Mouse (Mus musculus) hindbrain, embryonic 15.5 days (tissue): ENCODE data around the gene Carhsp1. TPM values are rescaled to one million over a fixed set of nuclear protein-coding genes. Genes with fewer than 3 reads are reported as not detected.
A peak's percentile ranks its signal among the peaks of the same experiment; 100 is the strongest.

Source experiments
- ATAC-seq: fragments of 200-750 bp; cut with Nextera tagmentation; 2 replicates; pipeline ENCODE4 v1.8.0; 2017; ENCODE audit warnings: low read depth, moderate number of reproducible peaks, moderate TSS enrichment; ENCODE audit not compliant: low FRiP score
- H3K27ac ChIP-seq: fragments of 300-500 bp; sonication (generic); replicated peaks from 2 replicates; pipeline ENCODE4 v1.5.1; 2015; ENCODE audit warnings: mild to moderate bottlenecking, inconsistent platforms
- H3K27me3 ChIP-seq: fragments of 300-500 bp; sonication (generic); 2 replicates; pipeline ENCODE4 v1.6.1; 2015; ENCODE audit warnings: control low read depth, inconsistent platforms
- H3K36me3 ChIP-seq: fragments of 300-500 bp; sonication (generic); 2 replicates; pipeline ENCODE4 v1.6.1; 2015; ENCODE audit warnings: control low read depth, inconsistent platforms
- H3K4me1 ChIP-seq: fragments of 300-500 bp; sonication (generic); replicated peaks from 2 replicates; pipeline ENCODE4 v1.6.1; 2015; ENCODE audit warnings: control low read depth, inconsistent platforms
- H3K4me2 ChIP-seq: fragments of 300-500 bp; sonication (generic); 2 replicates; pipeline ENCODE4 v1.6.1; 2015; ENCODE audit warnings: moderate library complexity, mild to moderate bottlenecking, inconsistent platforms
- H3K4me3 ChIP-seq: fragments of 300-500 bp; sonication (generic); 2 replicates; pipeline ENCODE4 v1.5.1; 2015; ENCODE audit warnings: mild to moderate bottlenecking, inconsistent platforms
- H3K9ac ChIP-seq: fragments of 300-500 bp; sonication (generic); 2 replicates; pipeline ENCODE4 v1.6.1; 2015; ENCODE audit warnings: inconsistent platforms
- H3K9me3 ChIP-seq: fragments of 300-500 bp; sonication (generic); 2 replicates; pipeline ENCODE4 v1.6.1; 2016; ENCODE audit warnings: control low read depth, inconsistent platforms
- WGBS: fragments of 180-500 bp; shearing (Covaris S2); methylation state at CpG from one replicate; pipeline ENCODE4 v1.1.7; 2015; 5-methylcytosine and 5-hydroxymethylcytosine counted together
- polyA plus RNA-seq: library from polyadenylated mRNA; unstranded; fragments of >200 nt; fragmentation: Nextera tagmentation; extraction: Ambion mirVana; gene quantifications from 2 replicates; pipeline ENCODE4 v1.2.1, GENCODE M21; 2015

Carhsp1 gene
- polyA plus RNA-seq, 1 experiment from 2014 or later, result 171 TPM

GRCm38 (mm10) chr16:8686871-8687535, 15.0 kb upstream of the Carhsp1 start:
- H3K4me3 ChIP-seq, result no peak overlapping the region
- no peak overlapping the region for H3K27ac ChIP-seq
- no peak overlapping the region for H3K9ac ChIP-seq
- no peaks in the 10 kb centered on the region for H3K9me3 ChIP-seq
- H3K27me3 ChIP-seq, result no peaks in the 10 kb centered on the region
- H3K36me3 ChIP-seq, result peaks cover 31% of the 10 kb centered on the region
- H3K4me2 ChIP-seq, result no peak overlapping the region
- H3K4me1 ChIP-seq, result peaks cover 4% of the 10 kb centered on the region; the same call in 1 of the 2 replicates
- WGBS, result 84% methylated on average over 11 of the region's 11 CpGs
- no peak for ATAC-seq

GRCm38 (mm10) chr16:8686121-8686870, 14.3 kb upstream of the Carhsp1 start:
- WGBS, result 64% methylated on average over 7 of the region's 7 CpGs
- no peaks in the 10 kb centered on the region for H3K27me3 ChIP-seq
- peaks cover 24% of the 10 kb centered on the region for H3K36me3 ChIP-seq
- H3K27ac ChIP-seq, result no peak overlapping the region
- no peak overlapping the region for H3K9ac ChIP-seq
- H3K9me3 ChIP-seq, result no peaks in the 10 kb centered on the region
- H3K4me3 ChIP-seq, result no peak overlapping the region
- H3K4me2 ChIP-seq, result no peak overlapping the region
- peak; percentile 39; the same call in 1 of the 2 replicates for ATAC-seq
- peaks cover 4% of the 10 kb centered on the region; the same call in 1 of the 2 replicates for H3K4me1 ChIP-seq

- no peak overlapping the region for H3K4me2 ChIP-seq
- peaks cover 3% of the 10 kb centered on the region; the same call in 1 of the 2 replicates for H3K4me1 ChIP-seq
- 81% methylated on average over 4 of the region's 4 CpGs for WGBS
- ATAC-seq, result no peak
- no peaks in the 10 kb centered on the region for H3K9me3 ChIP-seq
- no peak overlapping the region for H3K9ac ChIP-seq
- H3K27me3 ChIP-seq, result no peaks in the 10 kb centered on the region
- H3K36me3 ChIP-seq, result peaks cover 17% of the 10 kb centered on the region; the same call in 1 of the 2 replicates
- no peak overlapping the region for H3K27ac ChIP-seq
- no peak overlapping the region for H3K4me3 ChIP-seq
Observed at GRCm38 (mm10) chr16:8685087-8685486, 13.1 kb upstream of the Carhsp1 start.

- whole genome bisulfite sequencing, result 86% methylated on average over 5 of the region's 5 CpGs
Observed at GRCm38 (mm10) chr16:8680470-8680869, 8.5 kb upstream of the Carhsp1 start, which contains the start of gene Gm5767. Gene Gm5767 (plus strand): TSS chr16:8680770.

GRCm38 (mm10) chr16:8679780-8680179, 7.8 kb upstream of the Carhsp1 start:
- H3K4me3 ChIP-seq, result no peak overlapping the region
- H3K36me3 ChIP-seq, result no peaks in the 10 kb centered on the region
- H3K9ac ChIP-seq, result no peak overlapping the region
- no peak overlapping the region for H3K4me2 ChIP-seq
- no peak for ATAC-seq
- H3K27me3 ChIP-seq, result no peaks in the 10 kb centered on the region
- H3K9me3 ChIP-seq, result no peaks in the 10 kb centered on the region
- H3K27ac ChIP-seq, result no peak overlapping the region
- no peaks in the 10 kb centered on the region for H3K4me1 ChIP-seq
- WGBS, result 85% methylated on average over 3 of the region's 3 CpGs

More at GRCm38 (mm10) chr16:8680470-8680869, 8.5 kb upstream of the Carhsp1 start, which contains the start of gene Gm5767:
- H3K27me3 ChIP-seq, result no peaks in the 10 kb centered on the region
- H3K36me3 ChIP-seq, result no peaks in the 10 kb centered on the region
- H3K9ac ChIP-seq, result no peak within 1 kb of the TSS
- H3K9me3 ChIP-seq, result no peaks in the 10 kb centered on the region
- H3K27ac ChIP-seq, result no peak within 1 kb of the TSS
- H3K4me2 ChIP-seq, result no peak within 1 kb of the TSS
- ATAC-seq, result no peak
- no peaks in the 10 kb centered on the region for H3K4me1 ChIP-seq
- H3K4me3 ChIP-seq, result no peak within 1 kb of the TSS

GRCm38 (mm10) chr16:8678676-8679075, 6.7 kb upstream of the Carhsp1 start:
- no peak for ATAC-seq
- Histone ChIP-seq H3K4me2 (no peak overlapping the region), H3K9ac (no peak overlapping the region), H3K9me3 (no peaks in the 10 kb centered on the region), H3K27ac (no peak overlapping the region), H3K27me3 (no peaks in the 10 kb centered on the region), H3K4me3 (no peak overlapping the region), H3K4me1 (no peaks in the 10 kb centered on the region), H3K36me3 (no peaks in the 10 kb centered on the region)
- 85% methylated on average over 4 of the region's 4 CpGs for WGBS

- WGBS, result 60% methylated on average over 5 of the region's 5 CpGs
- Histone ChIP-seq H3K4me2 (no peak overlapping the region), H3K4me1 (no peaks in the 10 kb centered on the region), H3K27me3 (no peaks in the 10 kb centered on the region), H3K9ac (no peak overlapping the region), H3K9me3 (no peaks in the 10 kb centered on the region), H3K27ac (no peak overlapping the region), H3K36me3 (no peaks in the 10 kb centered on the region), H3K4me3 (no peak overlapping the region)
- ATAC-seq, result no peak
Observed at GRCm38 (mm10) chr16:8678035-8678434, 6.1 kb upstream of the Carhsp1 start.

- H3K36me3 ChIP-seq, result no peaks in the 10 kb centered on the region
- no peaks in the 10 kb centered on the region for H3K27me3 ChIP-seq
- peaks cover 4% of the 10 kb centered on the region; the same call in 1 of the 2 replicates for H3K4me1 ChIP-seq
- no peak overlapping the region for H3K27ac ChIP-seq
- 55% methylated on average over 4 of the region's 4 CpGs for WGBS
- H3K4me3 ChIP-seq, result no peak overlapping the region
- ATAC-seq, result no peak
- H3K9ac ChIP-seq, result no peak overlapping the region
- H3K9me3 ChIP-seq, result no peaks in the 10 kb centered on the region
- H3K4me2 ChIP-seq, result no peak overlapping the region
Observed at GRCm38 (mm10) chr16:8676800-8677199, 4.8 kb upstream of the Carhsp1 start.

GRCm38 (mm10) chr16:8676228-8676627, 4.3 kb upstream of the Carhsp1 start:
- Histone ChIP-seq H3K4me1 (peaks cover 4% of the 10 kb centered on the region; the same call in 1 of the 2 replicates), H3K36me3 (no peaks in the 10 kb centered on the region), H3K27ac (no peak overlapping the region), H3K9ac (no peak overlapping the region), H3K27me3 (no peaks in the 10 kb centered on the region), H3K4me2 (no peak overlapping the region), H3K9me3 (no peaks in the 10 kb centered on the region), H3K4me3 (no peak overlapping the region)
- no peak for ATAC-seq
- WGBS, result 77% methylated on average over 2 of the region's 2 CpGs

- H3K27ac ChIP-seq, result no peak overlapping the region
- H3K4me3 ChIP-seq, result no peak overlapping the region
- H3K9me3 ChIP-seq, result no peaks in the 10 kb centered on the region
- no peak for ATAC-seq
- WGBS, result 89% methylated on average over 8 of the region's 8 CpGs
- H3K27me3 ChIP-seq, result no peaks in the 10 kb centered on the region
- H3K36me3 ChIP-seq, result no peaks in the 10 kb centered on the region
- H3K4me2 ChIP-seq, result no peak overlapping the region
- H3K9ac ChIP-seq, result no peak overlapping the region
- H3K4me1 ChIP-seq, result peaks cover 5% of the 10 kb centered on the region
Observed at GRCm38 (mm10) chr16:8675559-8675958, 3.6 kb upstream of the Carhsp1 start.

GRCm38 (mm10) chr16:8674165-8674564, 2.2 kb upstream of the Carhsp1 start:
- no peaks in the 10 kb centered on the region for H3K36me3 ChIP-seq
- no peak overlapping the region for H3K4me2 ChIP-seq
- 5% methylated on average over 8 of the region's 8 CpGs for WGBS
- no peaks in the 10 kb centered on the region for H3K9me3 ChIP-seq
- no peak overlapping the region for H3K27ac ChIP-seq
- H3K9ac ChIP-seq, result no peak overlapping the region
- no peak for ATAC-seq
- H3K27me3 ChIP-seq, result no peaks in the 10 kb centered on the region
- H3K4me3 ChIP-seq, result no peak overlapping the region
- H3K4me1 ChIP-seq, result peaks cover 18% of the 10 kb centered on the region

- WGBS, result 73% methylated on average over 6 of the region's 6 CpGs
- peaks cover 27% of the 10 kb centered on the region for H3K4me1 ChIP-seq
- no peak overlapping the region for H3K27ac ChIP-seq
Observed at GRCm38 (mm10) chr16:8673343-8673742, 1.4 kb upstream of the Carhsp1 start.

More at GRCm38 (mm10) chr16:8673343-8673742, 1.4 kb upstream of the Carhsp1 start:
- H3K4me3 ChIP-seq, result no peak overlapping the region
- no peak for ATAC-seq
- H3K36me3 ChIP-seq, result no peaks in the 10 kb centered on the region
- H3K9me3 ChIP-seq, result no peaks in the 10 kb centered on the region
- H3K27me3 ChIP-seq, result no peaks in the 10 kb centered on the region
- H3K4me2 ChIP-seq, result no peak overlapping the region
- H3K9ac ChIP-seq, result no peak overlapping the region
